Mouse (Mus musculus): ENCODE measurements at regions not wholly inside any gene's neighbourhood (a gene's known extent, or its start where the extent isn't known, plus 50 kb on each side); places are given as distances from the start of the nearest gene placed in this dataset.
A peak's percentile ranks its signal among the peaks of the same experiment; 100 is the strongest.

GRCm38 (mm10) chr8:112156656-112157055 is 141.8 kb upstream of the Gm6793 start:
- Histone ChIP-seq H3K9me3 (replicated peaks; ENCODE audit: control insufficient read depth, low read length) (no peaks in the 10 kb centered on the region), H3K36me3 (replicated peaks; ENCODE audit: control insufficient read depth, insufficient read depth, low read length) (no peaks in the 10 kb centered on the region), H3K4me1 (ENCODE audit: control insufficient read depth, insufficient read depth) (no peaks in the 10 kb centered on the region), H3K27ac (ENCODE audit: low read depth) (no peak overlapping the region), H3K9ac (replicated peaks; ENCODE audit: low read depth, low read length) (no peak overlapping the region), H3K4me2 (ENCODE audit: low read depth, low read length) (no peak overlapping the region), H3K27me3 (ENCODE audit: control insufficient read depth, insufficient read depth, low read length) (no peaks in the 10 kb centered on the region), H3K4me3 (ENCODE audit: low read depth, low read length) (no peak overlapping the region)
- DNase-seq (ENCODE audit: low spot score) (no peak), ATAC-seq (ENCODE audit: insufficient read depth, low read depth) (no peak)
- no peak for TF ChIP-seq EP300 (IDR thresholded peaks at IDR 0.05; ENCODE audit: low read depth)
- no peak for TF ChIP-seq CTCF (IDR thresholded peaks at IDR 0.05; ENCODE audit: low read depth)
- WGBS, result 79% methylated on average over 7 of the region's 7 CpGs

GRCm38 (mm10) chr8:112138924-112139323 is 124.1 kb upstream of the Gm6793 start:
- no peaks in the 10 kb centered on the region; the same call in none of the 2 replicates for H3K9me3 ChIP-seq (replicated peaks; ENCODE audit: control insufficient read depth, low read length)
- WGBS, result 56% methylated on average over 5 of the region's 5 CpGs
- no peak overlapping the region for H3K27ac ChIP-seq (ENCODE audit: low read depth)
- no peak overlapping the region for H3K4me2 ChIP-seq (ENCODE audit: low read depth, low read length)
- ATAC-seq (ENCODE audit: insufficient read depth, low read depth) (no peak), DNase-seq (ENCODE audit: low spot score) (no peak)
- H3K36me3 ChIP-seq (replicated peaks; ENCODE audit: control insufficient read depth, insufficient read depth, low read length), result no peaks in the 10 kb centered on the region
- no peaks in the 10 kb centered on the region for H3K4me1 ChIP-seq (ENCODE audit: control insufficient read depth, insufficient read depth)
- H3K27me3 ChIP-seq (ENCODE audit: control insufficient read depth, insufficient read depth, low read length), result no peaks in the 10 kb centered on the region
- TF ChIP-seq EP300 (IDR thresholded peaks at IDR 0.05; ENCODE audit: low read depth), result no peak
- no peak for TF ChIP-seq CTCF (IDR thresholded peaks at IDR 0.05; ENCODE audit: low read depth)
- H3K9ac ChIP-seq (replicated peaks; ENCODE audit: low read depth, low read length), result no peak overlapping the region
- no peak overlapping the region for H3K4me3 ChIP-seq (ENCODE audit: low read depth, low read length)

- Histone ChIP-seq H3K4me2 (ENCODE audit: low read depth, low read length) (no peak overlapping the region), H3K27ac (ENCODE audit: low read depth) (no peak overlapping the region), H3K9ac (replicated peaks; ENCODE audit: low read depth, low read length) (no peak overlapping the region), H3K4me3 (ENCODE audit: low read depth, low read length) (no peak overlapping the region), H3K4me1 (ENCODE audit: control insufficient read depth, insufficient read depth) (no peaks in the 10 kb centered on the region), H3K27me3 (ENCODE audit: control insufficient read depth, insufficient read depth, low read length) (no peaks in the 10 kb centered on the region), H3K36me3 (replicated peaks; ENCODE audit: control insufficient read depth, insufficient read depth, low read length) (no peaks in the 10 kb centered on the region), H3K9me3 (replicated peaks; ENCODE audit: control insufficient read depth, low read length) (no peaks in the 10 kb centered on the region; the same call in 1 of the 2 replicates)
- WGBS, result 70% methylated on average over 2 of the region's 2 CpGs
- DNase-seq (ENCODE audit: low spot score), result no peak
- no peak for ATAC-seq (ENCODE audit: insufficient read depth, low read depth)
- TF ChIP-seq CTCF (IDR thresholded peaks at IDR 0.05; ENCODE audit: low read depth) (no peak), EP300 (IDR thresholded peaks at IDR 0.05; ENCODE audit: low read depth) (no peak)
These were observed 115.4 kb upstream of the Gm6793 start for GRCm38 (mm10) chr8:112130196-112130595.

GRCm38 (mm10) chr8:112128833-112129518 is 114.1 kb upstream of the Gm6793 start:
- Histone ChIP-seq H3K27ac (ENCODE audit: low read depth) (no peak overlapping the region), H3K4me2 (ENCODE audit: low read depth, low read length) (no peak overlapping the region), H3K9ac (replicated peaks; ENCODE audit: low read depth, low read length) (no peak overlapping the region), H3K36me3 (replicated peaks; ENCODE audit: control insufficient read depth, insufficient read depth, low read length) (no peaks in the 10 kb centered on the region), H3K4me3 (ENCODE audit: low read depth, low read length) (no peak overlapping the region), H3K27me3 (ENCODE audit: control insufficient read depth, insufficient read depth, low read length) (no peaks in the 10 kb centered on the region), H3K9me3 (replicated peaks; ENCODE audit: control insufficient read depth, low read length) (no peaks in the 10 kb centered on the region), H3K4me1 (ENCODE audit: control insufficient read depth, insufficient read depth) (no peaks in the 10 kb centered on the region)
- DNase-seq (ENCODE audit: low spot score) (peak; percentile 85), ATAC-seq (ENCODE audit: insufficient read depth, low read depth) (peak; percentile 67)
- WGBS, result 50% methylated on average over 14 of the region's 14 CpGs
- TF ChIP-seq EP300 (IDR thresholded peaks at IDR 0.05; ENCODE audit: low read depth) (no peak), CTCF (IDR thresholded peaks at IDR 0.05; ENCODE audit: low read depth) (no peak)

- H3K4me3 ChIP-seq (ENCODE audit: low read depth, low read length), result no peak overlapping the region
- ATAC-seq (ENCODE audit: insufficient read depth, low read depth) (no peak), DNase-seq (ENCODE audit: low spot score) (no peak)
- H3K4me1 ChIP-seq (ENCODE audit: control insufficient read depth, insufficient read depth), result no peaks in the 10 kb centered on the region
- TF ChIP-seq CTCF (IDR thresholded peaks at IDR 0.05; ENCODE audit: low read depth), result no peak
- no peak for TF ChIP-seq EP300 (IDR thresholded peaks at IDR 0.05; ENCODE audit: low read depth)
- no peak overlapping the region for H3K9ac ChIP-seq (replicated peaks; ENCODE audit: low read depth, low read length)
- no peaks in the 10 kb centered on the region for H3K9me3 ChIP-seq (replicated peaks; ENCODE audit: control insufficient read depth, low read length)
- no peak overlapping the region for H3K27ac ChIP-seq (ENCODE audit: low read depth)
- no peaks in the 10 kb centered on the region for H3K36me3 ChIP-seq (replicated peaks; ENCODE audit: control insufficient read depth, insufficient read depth, low read length)
- 42% methylated on average over 2 of the region's 2 CpGs for WGBS
- no peak overlapping the region for H3K4me2 ChIP-seq (ENCODE audit: low read depth, low read length)
- H3K27me3 ChIP-seq (ENCODE audit: control insufficient read depth, insufficient read depth, low read length), result no peaks in the 10 kb centered on the region
These were observed 97.1 kb upstream of the Gm6793 start for GRCm38 (mm10) chr8:112111950-112112349.
